Mouse (Mus musculus): ENCODE measurements around the gene Pms1.

- TF ChIP-seq ZNF384 (IDR thresholded peaks at IDR 0.05; ENCODE audit: low read depth, low read length) (no peak), CHD2 (IDR thresholded peaks at IDR 0.05; ENCODE audit: low read depth, low read length) (no peak)
These were observed 86.7 kb downstream of the Pms1 start for GRCm38 (mm10) chr1:53210136-53210535.

All from ES-E14 (cell line).